Mouse (Mus musculus) hindbrain, postnatal 0 days (tissue): ENCODE results near the gene Mrap2. TPM values are rescaled to one million over a fixed set of nuclear protein-coding genes. Genes with fewer than 3 reads are reported as not detected.

Experiments
- ATAC-seq: fragments of 200-750 bp; cut with Nextera tagmentation; 2 replicates; pipeline ENCODE4 v1.8.0; 2017; ENCODE audit warnings: mild to moderate bottlenecking, moderate TSS enrichment, moderate library complexity
- DNase-seq: peaks from one replicate; pipeline ENCODE4 v3.0.0-alpha.2; 2015; ENCODE audit warnings: low spot score
- H3K27ac ChIP-seq: fragments of 300-500 bp; sonication (generic); 2 replicates; pipeline ENCODE4 v1.5.1; 2014; ENCODE audit warnings: mild to moderate bottlenecking
- H3K27me3 ChIP-seq: fragments of 300-500 bp; sonication (generic); 2 replicates; pipeline ENCODE4 v1.6.1; 2014; ENCODE audit warnings: low read length, mixed read lengths; ENCODE audit not compliant: insufficient read depth
- H3K36me3 ChIP-seq: fragments of 300-500 bp; sonication (generic); 2 replicates; pipeline ENCODE4 v1.6.1; 2014; ENCODE audit warnings: low read length, mixed read lengths; ENCODE audit not compliant: insufficient read depth
- H3K4me1 ChIP-seq: fragments of 300-500 bp; sonication (generic); 2 replicates; pipeline ENCODE4 v1.6.1; 2014; ENCODE audit warnings: antibody characterized with exemption, low read length, mixed read lengths; ENCODE audit not compliant: insufficient read depth
- H3K4me2 ChIP-seq: fragments of 300-500 bp; sonication (generic); 2 replicates; pipeline ENCODE4 v1.6.1; 2014; ENCODE audit warnings: low read depth, mild to moderate bottlenecking, low read length, moderate library complexity, mixed read lengths
- H3K4me3 ChIP-seq: fragments of 300-500 bp; sonication (generic); 2 replicates; pipeline ENCODE4 v1.5.1; 2014; ENCODE audit warnings: low read length
- H3K9ac ChIP-seq: fragments of 300-500 bp; sonication (generic); replicated peaks from 2 replicates; pipeline ENCODE4 v1.6.1; 2014; ENCODE audit warnings: mild to moderate bottlenecking, low read length, moderate library complexity, mixed read lengths
- H3K9me3 ChIP-seq: fragments of 300-500 bp; sonication (generic); 2 replicates; pipeline ENCODE4 v1.6.1; 2016; ENCODE audit warnings: low read length, mixed read lengths
- CTCF ChIP-seq: IDR thresholded peaks from 2 replicates; pipeline ENCODE4 v1.5.1; 2016; ENCODE audit warnings: antibody characterized with exemption, control low read depth, low read depth
- WGBS: fragments of 180-500 bp; shearing (Covaris S2); extraction: QIAGEN DNeasy Blood & Tissue Kit; methylation state at CpG from one replicate; pipeline ENCODE4 v1.1.7; 2014; 5-methylcytosine and 5-hydroxymethylcytosine counted together
- polyA plus RNA-seq: library from polyadenylated mRNA; unstranded; fragments of >200 nt; fragmentation: Nextera tagmentation; extraction: Ambion mirVana; gene quantifications from 2 replicates; pipeline ENCODE4 v1.2.1, GENCODE M21; 2015
- total RNA-seq: library from RNA; depleted of rRNA; stranded (reverse); fragments of >200 nt; gene quantifications from 2 replicates; pipeline ENCODE4 v1.2.3, GENCODE M21; 2014; rRNA removed

Gene Mrap2
- total and polyA plus RNA-seq, 2 experiments from 2014 or later, result 4.5 to 5.6 TPM

DNA sequence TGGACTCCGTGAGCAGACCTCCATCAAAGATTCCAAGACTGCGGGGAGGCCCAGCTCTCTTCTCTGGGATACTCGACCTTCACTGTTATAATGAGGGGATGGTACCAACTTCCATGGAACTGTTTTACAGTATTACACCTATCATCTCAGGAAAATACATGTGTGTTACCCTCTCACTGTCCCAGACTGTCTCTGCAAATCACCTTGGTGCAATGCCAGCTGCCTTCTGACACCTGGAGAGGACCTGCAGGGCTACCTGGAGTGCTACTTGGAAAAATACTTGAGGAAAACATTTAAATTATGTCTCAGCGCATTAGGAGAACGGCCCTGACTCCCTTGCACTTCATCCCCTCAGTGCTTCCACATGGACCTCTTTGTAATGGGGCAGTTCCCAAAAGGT is 56.3 kb downstream of the Mrap2 start:
- no peaks in the 10 kb centered on the region for H3K4me1 ChIP-seq
- no peak overlapping the region for H3K4me2 ChIP-seq
- H3K9ac ChIP-seq, result no peak overlapping the region
- ATAC-seq (no peak), DNase-seq (no peak)
- no peak for TF ChIP-seq CTCF
- H3K36me3 ChIP-seq, result peaks cover 26% of the 10 kb centered on the region; the same call in 1 of the 2 replicates
- H3K9me3 ChIP-seq, result no peaks in the 10 kb centered on the region
- H3K27me3 ChIP-seq, result no peaks in the 10 kb centered on the region
- no peak overlapping the region for H3K4me3 ChIP-seq
- 91% methylated on average over 5 of the region's 5 CpGs for WGBS
- H3K27ac ChIP-seq, result no peak overlapping the region

GRCm38 (mm10) chr9:87200919-87201318 is 56.8 kb downstream of the Mrap2 start:
- DNase-seq (no peak), ATAC-seq (no peak)
- Histone ChIP-seq H3K9me3 (no peaks in the 10 kb centered on the region), H3K4me2 (no peak overlapping the region), H3K27me3 (no peaks in the 10 kb centered on the region), H3K27ac (no peak overlapping the region), H3K4me1 (no peaks in the 10 kb centered on the region), H3K4me3 (no peak overlapping the region), H3K36me3 (peaks cover 26% of the 10 kb centered on the region; the same call in 1 of the 2 replicates), H3K9ac (no peak overlapping the region)
- WGBS, result 95% methylated on average over 4 of the region's 4 CpGs
- TF ChIP-seq CTCF, result no peak

DNA sequence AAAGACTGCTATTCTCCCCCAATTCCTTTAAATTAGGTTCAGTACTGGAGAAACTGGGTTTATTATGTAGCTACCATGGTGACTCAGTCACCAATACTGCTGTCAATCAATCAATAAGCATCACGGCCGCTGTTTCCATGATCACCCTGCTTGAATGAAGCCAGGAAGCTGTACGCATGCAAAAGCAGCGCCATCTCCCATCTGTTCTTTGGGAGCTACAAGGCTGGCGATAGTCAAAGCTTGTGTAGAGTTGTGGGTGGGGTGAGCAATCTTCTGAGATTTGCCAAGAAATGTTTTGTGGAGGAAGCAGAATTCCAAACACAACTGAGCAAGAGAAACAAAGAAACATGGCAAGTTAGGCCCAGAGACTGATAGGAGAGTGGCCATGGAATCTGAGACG is 58.3 kb downstream of the Mrap2 start:
- 78% methylated on average over 6 of the region's 6 CpGs for WGBS

DNA sequence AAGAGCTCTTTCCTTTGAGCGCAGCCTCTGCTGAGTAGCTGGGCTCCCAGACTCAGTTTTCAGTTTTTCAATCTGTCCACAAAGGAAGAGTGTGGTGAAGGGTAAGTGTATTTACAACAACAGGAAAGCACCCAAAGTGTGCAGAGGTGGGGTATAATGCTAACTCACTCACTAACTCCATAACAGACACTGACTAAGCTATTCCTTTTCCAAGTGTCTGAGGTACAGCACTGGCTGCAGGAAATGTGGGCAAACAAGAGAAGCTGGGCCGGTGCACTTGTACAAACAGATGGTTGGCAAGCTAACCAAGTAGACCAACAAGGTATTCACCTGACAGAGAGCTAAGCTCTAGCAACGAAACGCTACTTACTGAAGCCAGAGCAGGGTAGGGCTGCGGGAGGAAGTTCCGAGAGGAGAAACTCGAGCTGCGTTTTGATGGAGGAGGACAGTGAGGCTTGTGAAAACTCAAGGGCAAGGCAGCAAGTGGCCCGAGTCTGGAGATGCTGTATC is 66.8 kb downstream of the Mrap2 start:
- Histone ChIP-seq H3K36me3 (peaks cover 37% of the 10 kb centered on the region), H3K27me3 (no peaks in the 10 kb centered on the region), H3K9ac (no peak overlapping the region), H3K4me2 (no peak overlapping the region), H3K27ac (no peak overlapping the region), H3K4me3 (no peak overlapping the region), H3K4me1 (no peaks in the 10 kb centered on the region), H3K9me3 (no peaks in the 10 kb centered on the region)
- WGBS, result 94% methylated on average over 9 of the region's 9 CpGs
- no peak for TF ChIP-seq CTCF
- DNase-seq (no peak), ATAC-seq (no peak)

More for the DNA sequence above, 58.3 kb downstream of the Mrap2 start:
- TF ChIP-seq CTCF, result no peak
- H3K9me3 ChIP-seq, result no peaks in the 10 kb centered on the region
- H3K27me3 ChIP-seq, result no peaks in the 10 kb centered on the region
- H3K4me2 ChIP-seq, result no peak overlapping the region
- H3K36me3 ChIP-seq, result peaks cover 36% of the 10 kb centered on the region; the same call in 1 of the 2 replicates
- DNase-seq (no peak), ATAC-seq (no peak)
- H3K9ac ChIP-seq, result no peak overlapping the region
- no peak overlapping the region for H3K4me3 ChIP-seq
- H3K27ac ChIP-seq, result no peak overlapping the region
- no peaks in the 10 kb centered on the region for H3K4me1 ChIP-seq

DNA sequence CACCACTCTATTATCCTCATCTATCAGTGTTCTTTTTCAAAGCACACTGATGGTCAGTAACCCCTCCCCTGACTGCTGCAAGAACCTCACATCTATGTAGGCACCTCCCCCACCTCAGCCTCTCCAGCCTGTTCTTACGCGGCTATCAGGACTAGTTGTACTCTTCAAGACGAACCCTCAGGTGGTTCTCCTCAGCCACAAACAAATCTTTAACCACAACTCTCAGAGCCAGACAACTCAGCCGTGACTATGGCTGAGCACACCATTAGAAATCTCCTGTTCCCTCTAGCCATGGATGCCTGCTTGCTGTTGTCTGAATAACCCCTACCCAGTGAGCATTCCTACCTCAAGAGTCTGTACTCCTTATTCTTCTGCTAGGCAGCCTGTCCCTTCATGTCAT is 69.1 kb downstream of the Mrap2 start:
- no peak for TF ChIP-seq CTCF
- ATAC-seq (no peak), DNase-seq (no peak)
- peaks cover 37% of the 10 kb centered on the region for H3K36me3 ChIP-seq
- no peaks in the 10 kb centered on the region for H3K4me1 ChIP-seq
- H3K4me2 ChIP-seq, result no peak overlapping the region
- no peaks in the 10 kb centered on the region for H3K27me3 ChIP-seq
- no peaks in the 10 kb centered on the region for H3K9me3 ChIP-seq
- H3K27ac ChIP-seq, result no peak overlapping the region
- no peak overlapping the region for H3K4me3 ChIP-seq
- H3K9ac ChIP-seq, result no peak overlapping the region
- WGBS, result 89% methylated on average over 4 of the region's 4 CpGs

Other genes with a start within 250 kb of the Mrap2 start
- gene Ripply2, start 128.8 kb upstream of the Mrap2 start, total RNA-seq, result 1.8 and 4.2 TPM in 2 replicates
- gene Ripply2, start 128.8 kb upstream of the Mrap2 start, polyA plus RNA-seq, result 15.0 and 16.0 TPM in 2 replicates
- gene Cyb5r4, start 122.3 kb upstream of the Mrap2 start, total RNA-seq, result 25.1 and 27.5 TPM in 2 replicates
- gene Cyb5r4, start 122.3 kb upstream of the Mrap2 start, polyA plus RNA-seq, result 42.2 and 46.6 TPM in 2 replicates
- 4.5 and 5.4 TPM in 2 replicates for gene Cep162, start 111.2 kb downstream of the Mrap2 start, total RNA-seq
- 4.0 and 4.5 TPM in 2 replicates for gene Cep162, start 111.2 kb downstream of the Mrap2 start, polyA plus RNA-seq